Mouse (Mus musculus) cerebellum, adult 2 months (tissue): ENCODE results near the gene Zfp866. TPM values are rescaled to one million over a fixed set of nuclear protein-coding genes. Genes with fewer than 3 reads are reported as not detected.

Experiments used
- DNase-seq, 2 experiments: peaks; one replicate each; pipeline ENCODE4 v3.0.0; 2021
- H3K27ac ChIP-seq: fragments of 200-500 bp; 2 replicates; pipeline ENCODE4 v1.5.1; 2012; ENCODE audit warnings: low read length, control low read depth, inconsistent platforms; ENCODE audit not compliant: insufficient read depth
- H3K27me3 ChIP-seq: fragments of 200-500 bp; 2 replicates; pipeline ENCODE4 v1.6.1; 2012; ENCODE audit warnings: inconsistent platforms, mild to moderate bottlenecking, low read length, moderate library complexity; ENCODE audit not compliant: control insufficient read depth, insufficient read depth
- H3K4me1 ChIP-seq: fragments of 200-500 bp; 2 replicates; pipeline ENCODE4 v1.6.1; 2011; ENCODE audit warnings: low read length; ENCODE audit not compliant: control insufficient read depth, insufficient read depth
- H3K4me3 ChIP-seq: fragments of 200-500 bp; replicated peaks from 2 replicates; pipeline ENCODE3; 2011; ENCODE audit warnings: mild to moderate bottlenecking, low read depth, low read length, control low read depth; ENCODE audit not compliant: insufficient read depth
- CTCF ChIP-seq: fragments of 200-500 bp; IDR thresholded peaks from 2 replicates; pipeline ENCODE4 v1.5.1; 2011; ENCODE audit warnings: low read depth, mild to moderate bottlenecking, control low read depth, low read length, moderate library complexity, borderline replicate concordance; ENCODE audit not compliant: insufficient read depth
- POLR2A ChIP-seq: fragments of 200-500 bp; IDR thresholded peaks from 2 replicates; pipeline ENCODE4 v1.6.1; 2011; ENCODE audit warnings: low read length, control low read depth, borderline replicate concordance; ENCODE audit not compliant: insufficient read depth
- WGBS: fragments of 180-500 bp; shearing (Covaris S2); methylation state at CpG from one replicate; pipeline ENCODE4 v1.1.7; 2018; 5-methylcytosine and 5-hydroxymethylcytosine counted together
- polyA plus RNA-seq: library from polyadenylated mRNA; depleted of rRNA; stranded (reverse); fragments of >200 nt; gene quantifications from 2 replicates; pipeline ENCODE4 v1.2.3, GENCODE M21; 2012; rRNA removed

Zfp866 gene
- polyA plus RNA-seq, 1 experiment, result 30.6 TPM

GRCm38 (mm10) chr8:69713516-69713915 is 77.5 kb downstream of the Zfp866 start:
- Histone ChIP-seq H3K27ac (no peak overlapping the region), H3K27me3 (no peaks in the 10 kb centered on the region), H3K4me1 (peaks cover 9% of the 10 kb centered on the region), H3K4me3 (no peak overlapping the region)
- WGBS, result 61% methylated on average over 8 of the region's 8 CpGs
- TF ChIP-seq POLR2A, result no peak
- TF ChIP-seq CTCF, result no peak
- DNase-seq, result no peak

Other genes starting within 250 kb of the Zfp866 start
- gene Zfp868, start 165.6 kb downstream of the Zfp866 start, polyA plus RNA-seq, result 17.8 and 18.7 TPM in 2 replicates
- 2.3 and 2.6 TPM in 2 replicates for gene Zfp964, start 136.7 kb downstream of the Zfp866 start, polyA plus RNA-seq
- 24.2 and 24.5 TPM in 2 replicates for gene Zfp869, start 80.5 kb downstream of the Zfp866 start, polyA plus RNA-seq
- gene Zfp963, start 41.2 kb downstream of the Zfp866 start, polyA plus RNA-seq, result 6.3 TPM in 2 replicates
- gene Gm20422, start 16.3 kb downstream of the Zfp866 start, polyA plus RNA-seq, result 0.46 and 0.67 TPM in 2 replicates
- gene Atp13a1, start within 50 bp of the Zfp866 start, polyA plus RNA-seq, result 54.4 and 59.7 TPM in 2 replicates
- 8.2 and 10.1 TPM in 2 replicates for gene Gmip, start 17.5 kb upstream of the Zfp866 start, polyA plus RNA-seq
- gene Lpar2, start 31.3 kb upstream of the Zfp866 start, polyA plus RNA-seq, result 0.23 and 0.38 TPM in 2 replicates
- 17.9 and 20.3 TPM in 2 replicates for gene Pbx4, start 41.3 kb upstream of the Zfp866 start, polyA plus RNA-seq
- gene Cilp2, start 96.5 kb upstream of the Zfp866 start, polyA plus RNA-seq, result 0.18 and 0.41 TPM in 2 replicates
- 0.22 and 0.29 TPM in 2 replicates for gene Tssk6, start 111.0 kb upstream of the Zfp866 start, polyA plus RNA-seq
- 221 and 239 TPM in 2 replicates for gene Ndufa13, start 111.4 kb upstream of the Zfp866 start, polyA plus RNA-seq
- 15.4 and 16.8 TPM in 2 replicates for gene Yjefn3, start 111.5 kb upstream of the Zfp866 start, polyA plus RNA-seq
- gene Gatad2a, start 205.2 kb upstream of the Zfp866 start, polyA plus RNA-seq, result 31.9 and 36.9 TPM in 2 replicates